Mouse (Mus musculus): ENCODE data around the gene Hdac7.

- peak; percentile 96 for TF ChIP-seq CTCF (IDR thresholded peaks at IDR 0.05; ENCODE audit: low read depth)
- no peak for TF ChIP-seq EP300 (IDR thresholded peaks at IDR 0.05; ENCODE audit: low read depth)
Measured at GRCm38 (mm10) chr15:97789761-97790505, 54.4 kb downstream of the Hdac7 start.

All from liver, embryonic 14.5 days (tissue).